Mouse (Mus musculus) left cerebral cortex, postnatal 14 days (tissue): ENCODE measurements around the gene Dnah7c. TPM values are rescaled to one million over a fixed set of nuclear protein-coding genes. Genes with fewer than 3 reads are reported as not detected.
A peak's percentile ranks its signal among the peaks of the same experiment; 100 is the strongest.
"Not testable (repeated sequence)": the region's sequence is repeated elsewhere in the genome, so short reads cannot be mapped to it uniquely, and the experiment has no call there.

Experiments
- DNase-seq, 2 experiments: peaks; one replicate each; pipeline ENCODE4 v3.0.0; 2021 to 2022; ENCODE audit warnings: low spot score in 2 of 2, mixed read lengths in 1 of 2
- intact Hi-C: fragments of 180-260 bp; cut with DNase I; formaldehyde crosslinking; loops from one replicate; pipeline ENCODE4 v1.15.1; 2025
- total RNA-seq, 2 experiments: library from RNA; stranded (reverse); gene quantifications; 2 replicates each; pipeline ENCODE4 v1.2.3; 2021

Dnah7c gene
- total RNA-seq, 2 experiments from 2014 or later = 0.42 to 0.93 TPM

GRCm38 (mm10) chr1:46724810-46725209, 299.4 kb downstream of the Dnah7c start:
- DNase-seq, intact Hi-C loops: not testable (repeated sequence)

- DNase-seq = no peak
- intact Hi-C loops = no loop called here
These were observed 299.9 kb downstream of the Dnah7c start for GRCm38 (mm10) chr1:46725266-46725665.

GRCm38 (mm10) chr1:46725719-46726118, 300.3 kb downstream of the Dnah7c start:
- intact Hi-C loops = not testable (repeated sequence)
- DNase-seq = peak in 1 of 2 experiments; percentile 2

- DNase-seq, intact Hi-C loops: not testable (repeated sequence)
These were observed 304.3 kb downstream of the Dnah7c start for GRCm38 (mm10) chr1:46729731-46730130.

GRCm38 (mm10) chr1:46733405-46734106, 308.2 kb downstream of the Dnah7c start:
- DNase-seq, intact Hi-C loops: not testable (repeated sequence)

- DNase-seq, intact Hi-C loops: not testable (repeated sequence)
These were observed 309.1 kb downstream of the Dnah7c start for GRCm38 (mm10) chr1:46734455-46734854.

- intact Hi-C loops = not testable (repeated sequence)
- DNase-seq = peak in 1 of 2 experiments; percentile 10
These were observed 339.2 kb downstream of the Dnah7c start for GRCm38 (mm10) chr1:46764600-46764999.

- DNase-seq, intact Hi-C loops: not testable (repeated sequence)
These were observed 343.9 kb downstream of the Dnah7c start for GRCm38 (mm10) chr1:46769318-46769717.

- DNase-seq, intact Hi-C loops: not testable (repeated sequence)
These were observed 344.8 kb downstream of the Dnah7c start for GRCm38 (mm10) chr1:46770077-46770695.

GRCm38 (mm10) chr1:46782227-46782626, 356.8 kb downstream of the Dnah7c start:
- DNase-seq, intact Hi-C loops: not testable (repeated sequence)

GRCm38 (mm10) chr1:46805074-46805473, 379.7 kb downstream of the Dnah7c start:
- intact Hi-C loops = no loop called here
- DNase-seq = no peak

GRCm38 (mm10) chr1:46808630-46809029, 383.2 kb downstream of the Dnah7c start:
- peak in 1 of 2 experiments; percentile 12 for DNase-seq

GRCm38 (mm10) chr1:46817934-46818333, 392.5 kb downstream of the Dnah7c start:
- intact Hi-C loops = no loop called here

More at GRCm38 (mm10) chr1:46808630-46809029, 383.2 kb downstream of the Dnah7c start:
- intact Hi-C loops = not testable (repeated sequence)

GRCm38 (mm10) chr1:46822256-46822972, 397.0 kb downstream of the Dnah7c start:
- intact Hi-C loops = no loop called here
- DNase-seq = no peak

More at GRCm38 (mm10) chr1:46817934-46818333, 392.5 kb downstream of the Dnah7c start:
- DNase-seq = no peak

- intact Hi-C loops = no loop called here
- no peak for DNase-seq
These were observed 404.9 kb downstream of the Dnah7c start for GRCm38 (mm10) chr1:46830066-46830843.

- intact Hi-C loops = no loop called here
These were observed 406.5 kb downstream of the Dnah7c start for GRCm38 (mm10) chr1:46831927-46832326.

GRCm38 (mm10) chr1:46843406-46843805, 418.0 kb downstream of the Dnah7c start:
- intact Hi-C loops = no loop called here
- no peak for DNase-seq

More at GRCm38 (mm10) chr1:46831927-46832326, 406.5 kb downstream of the Dnah7c start:
- DNase-seq = no peak

- intact Hi-C loops = no loop called here
These were observed 418.9 kb downstream of the Dnah7c start for GRCm38 (mm10) chr1:46844281-46844680.

GRCm38 (mm10) chr1:46845221-46845620, 419.8 kb downstream of the Dnah7c start:
- intact Hi-C loops = no loop called here
- no peak for DNase-seq

More at GRCm38 (mm10) chr1:46844281-46844680, 418.9 kb downstream of the Dnah7c start:
- no peak for DNase-seq
